Mouse (Mus musculus) frontal cortex, postnatal 14 days (tissue): ENCODE data around the gene Gm2a.

ENCODE experiments used
- DNase-seq, 2 experiments: peaks; one replicate each; pipeline ENCODE4 v3.0.0; 2022; ENCODE audit warnings: low spot score in 2 of 2

Gm2a gene

DNA sequence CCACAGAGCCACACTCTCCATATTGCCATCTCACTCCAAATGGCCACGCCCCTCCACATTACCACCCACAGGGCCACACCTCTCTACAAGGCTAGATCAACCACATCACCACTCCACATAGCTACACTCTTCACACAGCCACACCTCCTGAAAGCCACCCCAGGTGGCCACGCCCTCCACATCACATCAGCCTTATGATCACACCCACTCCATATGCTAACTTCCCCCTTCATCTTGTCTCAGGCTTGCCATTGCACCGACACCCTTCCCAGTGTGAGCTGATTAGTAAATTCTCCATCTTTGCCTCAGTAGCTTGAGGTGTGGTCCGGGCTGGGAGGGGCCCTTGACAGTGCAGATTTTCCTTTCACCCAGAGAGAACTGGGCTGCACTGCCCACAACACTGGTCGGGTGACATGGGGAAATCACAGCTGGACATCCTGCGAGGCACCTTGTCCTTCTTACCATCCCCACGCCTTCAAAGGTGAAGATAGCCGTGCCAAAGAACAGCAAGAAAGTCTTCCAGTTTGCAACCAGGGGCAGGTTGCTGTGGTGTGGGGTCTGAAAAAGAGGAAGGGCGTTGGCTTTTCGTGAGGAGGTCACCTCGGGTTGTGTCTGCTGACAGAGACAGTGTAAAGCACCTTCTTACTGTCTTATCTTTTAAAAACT is 33.3 kb downstream of the Gm2a start:
- no peak for DNase-seq

DNA sequence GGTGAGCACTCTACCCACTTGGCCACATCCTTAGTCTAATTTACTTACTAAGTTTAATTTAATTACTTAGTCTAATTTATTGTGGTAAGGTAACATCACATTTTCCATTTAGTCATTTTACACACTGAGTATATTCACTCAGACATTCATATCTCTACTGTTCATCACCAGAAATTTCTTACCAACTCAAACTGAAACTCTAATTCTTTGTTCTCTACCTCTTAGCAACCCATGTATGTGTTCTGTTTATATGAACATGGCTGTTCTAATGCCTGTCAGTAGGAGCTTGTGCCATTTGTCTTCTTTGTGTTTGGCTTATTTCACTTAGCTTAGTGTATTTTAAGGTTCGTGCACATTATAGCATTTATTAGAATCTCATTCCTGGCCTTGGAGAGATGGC is 34.0 kb downstream of the Gm2a start:
- DNase-seq = no peak

DNA sequence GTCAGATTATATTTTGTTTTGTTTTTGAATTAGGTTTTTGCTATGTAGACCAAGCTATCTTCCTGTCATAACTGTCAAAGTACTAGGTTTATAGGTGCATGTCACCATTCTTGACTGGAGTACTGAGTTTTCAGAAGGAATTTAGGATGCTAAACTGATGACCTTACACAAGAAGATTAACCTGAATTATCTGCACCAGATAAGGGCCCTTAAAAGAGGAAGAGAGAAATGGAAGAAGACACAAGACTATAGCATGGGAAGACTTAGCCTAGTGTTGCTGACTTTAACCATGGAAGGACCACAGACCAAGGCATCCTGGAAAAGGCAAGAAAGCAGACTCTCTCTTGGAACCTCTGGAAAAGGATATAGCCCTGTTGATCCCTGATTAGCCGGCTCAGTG is 35.3 kb downstream of the Gm2a start:
- DNase-seq = no peak

DNA sequence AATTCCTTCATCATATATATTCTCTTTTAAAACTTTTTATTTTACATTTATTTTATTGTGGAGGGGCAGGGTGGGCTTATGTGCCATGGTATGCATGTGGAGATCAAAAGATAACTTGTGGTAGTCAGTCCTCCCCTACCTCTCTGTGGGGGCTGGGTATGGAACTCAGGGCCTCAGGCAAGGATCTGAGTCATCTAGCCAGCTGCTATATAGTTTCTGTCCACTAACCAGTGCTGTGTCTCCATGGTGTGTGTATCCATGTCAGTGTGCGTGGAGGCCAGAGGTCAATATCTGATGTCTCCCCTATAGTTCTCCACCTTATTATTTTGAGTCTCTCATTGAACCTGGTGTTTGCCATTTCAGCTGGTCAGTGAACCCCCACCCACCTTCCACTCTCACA is 36.5 kb downstream of the Gm2a start:
- no peak for DNase-seq

DNA sequence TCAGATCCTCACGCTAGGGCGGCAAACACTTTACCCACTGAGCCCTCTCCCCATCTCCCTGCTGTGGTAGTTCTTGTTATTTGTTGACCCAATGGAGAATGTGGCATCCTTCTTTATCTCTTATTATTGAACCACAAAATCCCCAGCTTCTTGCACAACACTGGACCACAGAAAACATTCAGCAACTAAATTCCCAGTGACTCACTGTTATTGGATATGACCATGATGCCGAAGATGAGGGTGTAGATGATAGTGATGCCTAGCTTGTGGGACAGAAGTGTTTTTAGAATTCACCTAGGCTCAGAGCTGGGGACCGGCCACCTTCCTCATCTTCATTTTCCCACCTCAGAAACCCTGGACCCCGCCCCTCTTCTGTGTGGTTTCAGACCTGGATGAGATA is 37.0 kb downstream of the Gm2a start:
- DNase-seq = no peak

DNA sequence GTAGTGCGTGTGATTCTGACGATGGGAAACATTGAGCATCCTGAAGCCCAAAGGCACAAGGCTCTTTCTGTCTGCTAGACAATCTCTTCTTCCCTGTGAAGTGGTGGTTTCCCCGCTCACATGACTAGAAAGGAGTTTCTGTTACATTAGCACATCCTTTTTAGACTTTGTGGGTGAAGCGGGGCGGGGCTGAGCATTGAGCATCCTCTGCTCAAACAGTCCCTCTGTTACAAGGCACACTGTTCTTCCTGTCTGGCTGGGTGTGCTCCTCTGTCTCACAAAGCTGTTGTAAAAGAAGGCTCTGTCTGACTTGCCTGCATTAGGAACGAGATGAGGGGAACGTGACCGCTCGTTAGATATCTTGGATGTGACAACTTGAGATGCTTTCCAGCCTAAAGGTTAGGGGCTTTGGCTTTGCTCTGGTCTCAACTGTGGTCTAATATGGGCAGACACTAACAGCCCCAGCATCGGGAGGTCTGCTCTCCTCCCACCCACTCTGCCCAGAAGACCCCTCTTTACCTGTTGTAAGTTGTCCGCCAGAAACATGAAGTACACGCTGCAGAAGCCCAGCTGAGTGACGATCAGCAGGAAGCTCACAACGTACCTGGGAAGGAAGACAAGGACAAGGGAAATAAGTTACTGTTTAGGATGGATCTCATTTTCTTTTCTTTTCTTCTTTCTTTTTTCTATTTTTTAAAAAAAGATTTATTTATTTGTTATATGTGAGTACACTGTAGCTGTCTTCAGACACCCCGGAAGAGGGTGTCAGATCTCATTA is 39.0 kb downstream of the Gm2a start:
- DNase-seq = peak in 1 of 2 experiments; percentile 18

DNA sequence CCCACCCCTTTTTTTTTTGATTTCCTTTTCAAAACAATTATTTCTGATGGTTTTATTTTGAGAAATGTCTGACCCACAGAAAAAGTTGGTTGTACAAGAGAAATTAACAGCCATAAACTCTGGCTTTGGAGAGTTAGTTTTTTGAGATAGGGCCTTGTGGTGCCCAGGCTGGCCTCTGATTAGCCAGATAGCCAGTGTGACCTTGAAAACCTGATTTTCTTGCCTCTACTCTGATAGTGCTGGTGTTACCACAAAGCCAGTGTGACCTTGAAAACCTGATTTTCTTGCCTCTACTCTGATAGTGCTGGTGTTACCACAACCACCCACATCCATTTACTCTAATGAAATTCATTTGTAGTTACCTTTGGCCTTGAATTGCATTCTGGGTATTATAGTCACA is 39.7 kb downstream of the Gm2a start:
- no peak for DNase-seq

DNA sequence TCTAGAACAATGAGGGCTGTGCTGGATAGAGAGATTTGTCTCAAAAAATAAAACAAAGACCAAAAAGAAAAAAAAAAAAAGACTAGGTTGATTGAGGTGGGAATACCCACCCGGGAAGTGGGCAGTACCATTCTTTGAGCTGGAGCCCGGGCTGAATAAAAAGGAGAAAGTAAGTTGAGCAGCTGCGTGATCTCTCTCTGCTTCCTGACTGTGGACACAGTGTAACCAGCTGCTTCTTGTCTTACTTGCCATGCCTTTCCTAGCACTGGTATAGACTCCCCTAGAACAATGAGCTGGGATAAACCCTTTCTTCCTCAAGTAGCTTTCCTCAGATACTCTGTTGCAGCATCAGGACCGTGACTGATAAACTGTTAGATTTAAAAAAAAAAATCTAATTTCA is 43.6 kb downstream of the Gm2a start:
- no peak for DNase-seq

DNA sequence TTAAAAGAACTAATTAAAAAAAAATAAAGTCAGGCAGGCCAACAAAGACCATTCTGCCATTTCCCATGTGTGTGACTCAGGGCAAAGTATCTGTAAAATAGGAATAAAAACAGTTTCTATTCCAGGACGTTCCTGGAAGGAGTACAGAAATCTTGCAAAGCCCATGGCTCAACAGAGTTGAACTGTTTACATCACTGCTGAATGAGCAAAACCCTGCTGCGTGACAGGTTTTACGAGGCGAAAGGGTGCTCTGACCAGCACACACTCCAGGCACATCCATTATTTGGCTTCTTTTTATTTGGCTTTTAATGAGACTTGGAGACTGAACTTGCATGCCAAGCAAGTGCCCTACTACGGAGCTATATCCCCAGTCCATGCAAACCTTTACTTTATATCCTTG is 46.1 kb downstream of the Gm2a start:
- no peak for DNase-seq

DNA sequence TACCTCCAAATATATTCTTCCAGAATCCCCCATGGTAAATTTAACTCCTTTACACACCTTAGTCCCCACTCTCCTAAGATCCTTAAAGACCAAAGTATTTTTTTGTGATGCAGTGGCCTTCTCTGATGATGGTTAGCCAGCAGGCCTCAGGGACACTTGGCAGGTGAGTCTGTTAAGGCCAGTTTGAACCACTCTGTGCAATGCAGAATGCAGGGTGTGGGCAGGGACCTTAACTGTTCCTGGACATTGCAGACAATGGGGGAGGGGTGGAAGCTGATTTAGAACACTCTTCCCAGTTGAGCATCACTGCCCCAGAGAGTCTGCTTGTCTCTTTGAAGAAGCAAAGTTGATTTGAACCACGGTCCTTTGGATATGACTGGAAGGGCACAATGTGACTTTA is 48.9 kb downstream of the Gm2a start:
- no peak for DNase-seq

DNA sequence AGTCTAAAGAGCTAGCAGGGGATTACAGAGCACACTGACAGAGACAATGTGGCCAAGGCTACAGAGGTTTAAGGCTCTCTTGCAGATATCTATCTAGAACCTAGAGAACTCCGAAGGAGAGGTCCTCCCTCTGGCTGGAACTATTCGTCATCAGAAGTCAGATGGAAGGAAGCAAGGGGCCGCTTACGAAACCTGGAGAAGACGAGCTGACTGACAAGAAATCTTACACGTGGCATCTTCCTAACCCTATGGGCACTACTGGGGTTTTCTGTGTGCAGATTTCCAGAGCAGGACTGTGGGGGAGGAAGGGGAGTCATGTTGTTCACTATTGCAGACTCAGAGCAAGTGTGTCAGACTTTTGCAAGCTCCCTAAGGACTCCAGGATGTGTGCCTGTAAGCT is 49.5 kb downstream of the Gm2a start:
- no peak for DNase-seq

DNA sequence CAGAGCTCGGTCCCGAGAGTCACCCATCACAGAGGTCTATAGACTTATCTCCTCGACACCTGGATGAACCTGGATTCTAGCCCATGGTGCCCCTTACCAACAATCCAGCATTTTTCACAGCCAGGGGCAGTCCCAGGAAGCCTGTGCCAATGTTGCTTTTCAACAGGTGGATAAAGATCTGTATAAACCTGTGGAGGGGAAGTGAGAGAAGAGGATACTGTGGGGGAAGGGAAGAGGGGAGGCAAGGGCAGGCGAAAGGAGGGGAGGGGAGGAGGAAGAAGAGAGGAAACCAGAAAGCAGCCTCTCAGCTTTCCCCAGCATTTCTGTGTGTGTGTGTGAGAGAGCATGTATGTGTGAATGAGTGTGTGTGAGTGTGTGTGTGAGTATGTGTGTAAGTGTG is 50.5 kb downstream of the Gm2a start:
- no peak for DNase-seq

DNA sequence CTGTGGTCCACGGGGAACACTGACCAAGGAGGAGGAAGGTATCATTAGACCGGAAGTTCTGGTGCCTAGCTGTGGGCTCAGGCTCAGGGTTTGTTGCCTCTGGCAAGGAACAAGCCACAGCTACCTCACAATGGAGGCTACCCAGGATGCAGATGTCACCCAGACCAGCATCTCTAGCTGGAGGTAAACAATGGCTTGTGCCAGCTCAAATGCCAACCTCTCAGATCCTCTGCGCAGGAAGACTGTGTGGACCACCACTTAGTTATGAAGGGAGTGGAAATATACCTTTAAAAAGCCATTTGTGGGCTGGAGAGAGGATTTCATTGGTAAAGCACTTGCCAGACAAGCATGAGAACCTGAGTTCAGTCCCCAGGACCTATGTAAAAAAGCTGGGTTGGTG is 53.7 kb downstream of the Gm2a start, which contains the start of gene Slc36a3:
TSS of gene Slc36a3 (minus strand) at position 101 of the 400 bp plus-strand sequence.
- DNase-seq = no peak

DNA sequence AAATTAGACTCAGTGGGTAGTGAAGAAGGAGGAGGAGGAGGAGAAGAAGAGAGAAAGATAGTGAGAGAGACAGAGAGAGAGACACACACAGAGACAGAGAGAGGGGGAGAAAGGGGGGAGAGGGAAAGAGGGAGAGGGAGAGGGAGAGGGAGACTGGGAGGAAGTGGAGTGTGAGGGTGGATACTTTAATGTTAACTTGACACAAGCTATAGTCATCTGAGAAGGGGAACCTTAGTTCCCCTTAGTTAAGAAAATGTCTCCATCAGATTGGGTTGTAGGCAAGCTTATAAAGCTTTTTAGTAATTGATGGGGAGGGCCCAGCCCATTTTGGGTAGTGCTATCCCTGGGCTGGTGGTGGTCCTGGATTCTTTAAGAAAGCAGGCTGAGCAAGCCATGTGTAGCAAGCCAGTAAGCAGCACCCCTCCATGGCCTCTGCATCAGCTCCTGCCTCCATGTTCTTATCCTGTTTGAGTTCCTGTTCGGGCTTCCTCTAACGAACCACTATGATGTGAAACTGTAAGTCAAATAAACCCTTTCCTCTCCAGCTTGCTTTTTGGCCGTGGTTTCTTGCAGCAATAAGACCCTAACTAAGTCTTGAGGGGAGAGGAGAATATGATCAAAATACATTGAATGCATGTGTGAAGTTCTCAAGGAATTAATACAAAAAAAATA is 56.6 kb downstream of the Gm2a start:
- no peak for DNase-seq

DNA sequence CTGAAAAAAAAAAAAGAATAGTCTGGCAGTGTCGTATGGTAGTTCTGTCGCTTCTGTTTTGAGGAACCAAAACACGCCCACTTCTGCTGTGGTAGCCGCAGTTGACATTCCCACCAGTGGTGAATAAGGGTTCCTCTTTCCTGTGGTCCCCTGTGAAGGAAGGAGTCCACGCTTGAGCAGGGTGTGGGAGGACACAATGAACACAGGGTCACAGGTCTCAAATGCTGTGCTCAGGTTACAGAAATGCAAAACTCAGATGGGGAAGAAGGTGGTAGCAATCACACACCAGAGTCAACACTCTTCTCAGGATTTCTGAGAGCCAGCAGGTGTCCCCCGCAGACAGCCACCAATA is 57.1 kb downstream of the Gm2a start:
- DNase-seq = no peak

DNA sequence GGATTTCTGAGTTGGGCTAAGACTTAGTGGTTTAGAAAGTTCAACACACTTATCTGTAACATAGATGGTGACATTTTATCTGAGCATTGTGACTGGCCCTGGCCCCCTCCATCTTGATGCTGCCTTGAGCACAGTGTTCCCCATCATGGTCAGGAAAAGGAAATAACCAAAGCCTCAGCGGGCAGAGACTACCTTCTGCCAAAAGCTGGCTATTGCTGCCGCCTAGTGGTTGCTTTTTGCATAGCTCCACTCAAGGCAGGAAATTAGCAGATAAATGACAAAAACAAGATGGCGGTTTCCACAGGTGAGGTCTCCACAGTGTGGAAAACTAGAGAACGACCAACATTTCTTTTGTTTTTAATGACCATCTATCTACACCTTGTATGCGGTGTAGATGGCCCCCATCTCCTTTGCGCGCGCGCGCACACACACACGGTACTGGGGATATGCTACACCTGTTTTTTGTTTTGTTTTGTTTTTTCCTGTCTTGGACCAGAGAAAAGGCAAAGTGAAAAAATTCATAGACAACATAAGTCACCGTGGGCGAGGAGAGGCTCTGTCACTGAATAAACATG is 61.0 kb downstream of the Gm2a start:
- peak; percentile 57 to 81 for DNase-seq
